Mouse (Mus musculus) bone marrow macrophage, adult 2 months (primary cell): Measurements from ENCODE around the gene Fah. TPM values are rescaled to one million over a fixed set of nuclear protein-coding genes. Genes with fewer than 3 reads are reported as not detected.

Source experiments
- H3K27ac ChIP-seq: 2 replicates; pipeline ENCODE4 v1.5.1; 2012; ENCODE audit warnings: low read depth, low read length; ENCODE audit not compliant: insufficient read depth
- H3K4me1 ChIP-seq: 2 replicates; pipeline ENCODE4 v1.6.1; 2012; ENCODE audit warnings: low read length; ENCODE audit not compliant: control insufficient read depth, insufficient read depth
- H3K4me3 ChIP-seq: 2 replicates; pipeline ENCODE4 v1.5.1; 2012; ENCODE audit warnings: mild to moderate bottlenecking, low read length, moderate library complexity; ENCODE audit not compliant: insufficient read depth
- CTCF ChIP-seq: IDR thresholded peaks from 2 replicates; pipeline ENCODE4 v1.5.1; 2012; ENCODE audit warnings: low read depth, mild to moderate bottlenecking, low read length, moderate library complexity
- POLR2A ChIP-seq: IDR thresholded peaks from 2 replicates; pipeline ENCODE4 v1.6.1; 2012; ENCODE audit warnings: mild to moderate bottlenecking, low read depth, low read length, borderline replicate concordance
- polyA plus RNA-seq: library from polyadenylated mRNA; stranded (reverse); fragments of >200 nt; gene quantifications from 2 replicates; pipeline ENCODE4 v1.2.4, GENCODE M21; 2012; ENCODE audit not compliant: missing spikeins, insufficient read depth, insufficient read length

The Fah gene
- polyA plus RNA-seq, 1 experiment, result 4.7 TPM

- no peak overlapping the region for H3K4me3 ChIP-seq
- H3K4me1 ChIP-seq, result no peaks in the 10 kb centered on the region
- no peak overlapping the region for H3K27ac ChIP-seq
- TF ChIP-seq POLR2A (no peak), CTCF (no peak)
These were observed 25.4 kb upstream of the Fah start for GRCm38 (mm10) chr7:84631878-84632277.

- Histone ChIP-seq H3K27ac (no peak overlapping the region), H3K4me3 (no peak overlapping the region)
- TF ChIP-seq CTCF, result no peak
- TF ChIP-seq POLR2A, result no peak
These were observed 17.2 kb upstream of the Fah start for GRCm38 (mm10) chr7:84623718-84624117.

GRCm38 (mm10) chr7:84620956-84621355 lies 14.4 kb upstream of the Fah start:
- peaks cover 3% of the 10 kb centered on the region for H3K4me1 ChIP-seq
- no peak overlapping the region for H3K27ac ChIP-seq
- TF ChIP-seq CTCF (no peak), POLR2A (no peak)

More at GRCm38 (mm10) chr7:84623718-84624117, 17.2 kb upstream of the Fah start:
- H3K4me1 ChIP-seq, result no peaks in the 10 kb centered on the region

GRCm38 (mm10) chr7:84618951-84619350 lies 12.4 kb upstream of the Fah start:
- Histone ChIP-seq H3K4me3 (no peak overlapping the region), H3K27ac (no peak overlapping the region), H3K4me1 (peaks cover 6% of the 10 kb centered on the region)
- TF ChIP-seq POLR2A (no peak), CTCF (no peak)

More at GRCm38 (mm10) chr7:84620956-84621355, 14.4 kb upstream of the Fah start:
- no peak overlapping the region for H3K4me3 ChIP-seq

DNA sequence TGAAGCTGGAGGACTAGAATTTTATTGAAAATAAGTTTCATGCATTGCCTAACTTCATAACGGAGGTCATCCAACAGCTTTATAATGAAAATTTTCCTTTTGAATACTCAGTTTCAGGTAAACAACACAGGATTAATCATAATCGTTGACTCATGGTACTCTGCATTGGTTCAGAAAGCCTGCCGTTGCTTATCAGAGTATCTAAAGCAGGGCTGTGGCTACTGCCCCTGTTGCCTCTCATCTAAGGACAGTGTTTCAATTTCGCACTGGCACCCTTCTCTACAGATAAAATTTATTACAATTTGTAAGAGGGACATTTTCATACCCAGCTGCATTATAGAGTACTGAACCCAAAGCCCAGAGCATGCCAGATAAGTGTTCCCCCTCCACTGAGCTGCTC lies 5.9 kb upstream of the Fah start:
- H3K4me1 ChIP-seq, result peaks cover 17% of the 10 kb centered on the region
- H3K4me3 ChIP-seq, result no peak overlapping the region
- H3K27ac ChIP-seq, result peak overlapping the region; percentile 26; the same call in 1 of the 2 replicates
- TF ChIP-seq POLR2A, result no peak
- no peak for TF ChIP-seq CTCF

GRCm38 (mm10) chr7:84611609-84612008 lies 5.1 kb upstream of the Fah start:
- TF ChIP-seq CTCF (no peak), POLR2A (no peak)
- H3K27ac ChIP-seq, result peak overlapping the region; percentile 62
- H3K4me1 ChIP-seq, result peaks cover 17% of the 10 kb centered on the region
- no peak overlapping the region for H3K4me3 ChIP-seq

DNA sequence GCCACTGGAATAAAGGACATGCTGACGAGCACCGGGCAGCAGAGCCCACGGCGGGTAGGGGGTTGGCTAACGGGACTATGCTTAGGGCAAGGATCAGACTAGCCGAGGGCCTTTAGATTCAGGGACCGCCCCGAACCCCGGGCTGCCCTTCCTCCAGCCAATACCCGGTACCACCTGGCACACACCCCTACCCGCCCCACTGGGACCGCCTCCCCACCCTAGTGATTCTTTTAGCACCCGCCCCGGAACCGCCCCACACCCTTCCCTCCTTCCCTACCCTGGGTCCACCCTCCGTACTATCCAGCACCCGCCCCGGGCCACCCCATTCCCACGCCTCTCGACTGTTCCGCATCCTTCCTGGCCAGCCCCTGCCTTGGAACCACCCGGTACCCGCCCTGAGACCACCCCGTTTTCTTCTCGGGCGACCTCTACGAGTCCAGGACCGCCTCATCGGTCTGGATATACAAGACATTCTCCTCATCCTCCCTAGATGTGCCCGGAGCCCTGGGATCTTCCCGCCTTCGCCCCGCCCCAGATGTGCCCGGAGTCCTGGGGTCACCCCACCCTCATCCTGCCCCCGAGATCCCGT lies 724 bp downstream of the Fah start:
- Histone ChIP-seq H3K27ac (no peak overlapping the region), H3K4me3 (peak overlapping the region; percentile 60), H3K4me1 (peaks cover 7% of the 10 kb centered on the region; the same call in 1 of the 2 replicates)
- TF ChIP-seq POLR2A, result no peak
- TF ChIP-seq CTCF, result no peak

GRCm38 (mm10) chr7:84605033-84605687 lies 1.4 kb downstream of the Fah start:
- no peak for TF ChIP-seq CTCF
- TF ChIP-seq POLR2A, result no peak
- Histone ChIP-seq H3K27ac (no peak overlapping the region), H3K4me1 (peaks cover 7% of the 10 kb centered on the region; the same call in 1 of the 2 replicates), H3K4me3 (peak overlapping the region; percentile 60)

DNA sequence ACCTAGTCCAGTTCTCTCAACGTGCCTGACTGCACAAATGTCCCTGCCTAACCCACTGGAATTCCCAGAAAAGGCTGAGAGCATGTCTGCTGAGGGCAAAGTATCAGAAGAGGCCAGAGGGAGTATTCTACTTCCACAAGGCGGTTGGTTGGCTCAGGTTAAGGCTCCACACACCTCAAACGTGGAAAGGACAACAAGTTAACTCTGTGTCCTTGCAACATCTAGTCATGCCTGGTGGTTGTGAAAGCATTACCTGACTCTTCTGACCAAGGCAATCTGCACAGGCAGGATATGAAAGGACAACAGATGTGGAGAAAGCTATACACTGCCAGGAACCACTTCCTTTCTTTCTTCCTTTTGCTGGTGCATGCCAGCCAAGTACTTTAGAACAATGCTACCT lies 2.0 kb downstream of the Fah start:
- peaks cover 7% of the 10 kb centered on the region; the same call in 1 of the 2 replicates for H3K4me1 ChIP-seq
- TF ChIP-seq POLR2A (no peak), CTCF (no peak)
- no peak overlapping the region for H3K27ac ChIP-seq
- H3K4me3 ChIP-seq, result no peak overlapping the region

DNA sequence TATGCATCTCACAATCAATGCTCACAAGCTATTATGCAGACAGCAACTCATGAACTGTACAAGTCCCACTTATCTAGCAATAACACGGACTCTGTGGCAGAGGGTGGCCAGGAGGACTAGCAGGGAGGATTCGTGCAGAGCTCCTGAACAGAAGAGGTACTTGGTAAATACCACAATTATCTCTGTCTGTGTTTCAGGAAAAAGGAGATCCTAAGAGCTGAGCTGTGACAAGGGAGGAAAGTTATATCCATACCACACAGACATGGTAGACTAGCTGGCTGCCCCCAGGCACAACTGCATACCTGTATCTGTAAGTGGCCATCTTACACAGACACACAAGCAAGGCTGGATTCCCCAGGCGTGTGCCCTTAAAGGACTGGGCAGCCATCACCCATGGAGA lies 5.2 kb downstream of the Fah start:
- H3K4me1 ChIP-seq, result peaks cover 9% of the 10 kb centered on the region; the same call in 1 of the 2 replicates
- TF ChIP-seq CTCF (no peak), POLR2A (no peak)
- H3K4me3 ChIP-seq, result no peak overlapping the region
- H3K27ac ChIP-seq, result no peak overlapping the region
